Mouse (Mus musculus): ENCODE results near the gene Eva1a. TPM values are rescaled to one million over a fixed set of nuclear protein-coding genes. Genes with fewer than 3 reads are reported as not detected.

Gene Eva1a
- polyA plus RNA-seq, 1 experiment from 2014 or later, result 44.7 TPM

DNA sequence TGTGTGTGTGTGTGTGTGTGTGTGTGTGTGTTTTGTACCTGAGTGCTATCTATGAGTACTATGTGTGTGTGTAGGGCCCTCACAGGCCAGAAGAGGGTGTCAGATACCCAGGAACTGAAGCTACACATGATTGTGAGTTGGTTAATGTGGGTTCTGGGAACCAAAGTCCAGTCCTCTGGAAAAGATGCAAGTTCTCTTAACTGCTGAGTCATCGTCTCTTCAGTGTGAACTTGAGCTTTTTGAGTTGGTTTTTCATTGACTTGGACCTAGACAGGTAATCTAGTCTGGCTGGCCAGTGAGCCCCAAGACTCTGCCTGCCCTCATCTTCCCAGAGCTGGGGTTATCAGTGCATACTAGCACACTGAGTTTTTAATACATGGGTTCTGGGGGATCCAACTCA lies 70.3 kb downstream of the Eva1a start:
- Histone ChIP-seq H3K9me3 (no peaks in the 10 kb centered on the region), H3K36me3 (no peaks in the 10 kb centered on the region), H3K4me2 (no peak overlapping the region), H3K27me3 (no peaks in the 10 kb centered on the region), H3K4me1 (peaks cover 8% of the 10 kb centered on the region; the same call in 1 of the 2 replicates), H3K27ac (peak overlapping the region; percentile 89), H3K9ac (no peak overlapping the region), H3K4me3 (no peak overlapping the region)
- WGBS, result 80% methylated on average over 1 of the region's 1 CpGs
- ATAC-seq (ENCODE audit: borderline replicate concordance, extremely low read depth, low FRiP score, low TSS enrichment), result no peak; the same call in 1 of the 2 replicates

DNA sequence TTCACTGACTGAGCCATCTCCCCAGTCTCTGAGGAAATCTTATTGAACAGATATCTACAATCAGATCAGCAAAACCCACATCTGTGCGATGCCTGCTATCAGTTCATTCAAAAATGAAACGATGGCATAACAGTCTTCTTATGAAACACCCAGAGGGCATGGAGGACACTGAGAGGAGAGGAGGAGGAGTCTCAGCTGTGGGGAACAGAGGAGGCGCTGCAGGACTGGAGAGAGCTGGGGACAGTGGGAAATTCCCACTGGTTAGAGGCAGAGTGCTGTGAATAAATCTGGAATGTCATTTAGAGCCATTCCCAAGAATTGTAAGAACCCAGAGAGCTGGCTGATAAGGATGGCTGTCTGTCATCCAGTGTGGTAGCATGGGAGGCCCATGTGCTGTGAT lies 70.7 kb downstream of the Eva1a start:
- Histone ChIP-seq H3K9me3 (no peaks in the 10 kb centered on the region), H3K4me3 (no peak overlapping the region), H3K27me3 (no peaks in the 10 kb centered on the region), H3K9ac (no peak overlapping the region), H3K27ac (peak overlapping the region; percentile 89), H3K36me3 (no peaks in the 10 kb centered on the region), H3K4me1 (peaks cover 8% of the 10 kb centered on the region; the same call in 1 of the 2 replicates), H3K4me2 (no peak overlapping the region)
- ATAC-seq (ENCODE audit: borderline replicate concordance, extremely low read depth, low FRiP score, low TSS enrichment), result peak; percentile 74
- 42% methylated on average over 3 of the region's 3 CpGs for WGBS

- H3K4me3 ChIP-seq, result no peak overlapping the region
- 39% methylated on average over 14 of the region's 14 CpGs for WGBS
- no peaks in the 10 kb centered on the region for H3K9me3 ChIP-seq
- ATAC-seq (ENCODE audit: borderline replicate concordance, extremely low read depth, low FRiP score, low TSS enrichment), result peak; percentile 78; the same call in 1 of the 2 replicates
- peaks cover 8% of the 10 kb centered on the region; the same call in 1 of the 2 replicates for H3K4me1 ChIP-seq
- no peak overlapping the region for H3K9ac ChIP-seq
- peak overlapping the region; percentile 89 for H3K27ac ChIP-seq
- H3K4me2 ChIP-seq, result 0 out of 2 replicates have a peak overlapping the region, but pooled peaks have one; percentile 16
- H3K36me3 ChIP-seq, result no peaks in the 10 kb centered on the region
- H3K27me3 ChIP-seq, result no peaks in the 10 kb centered on the region
Measured at GRCm38 (mm10) chr6:82112127-82113090, 71.6 kb downstream of the Eva1a start.

GRCm38 (mm10) chr6:82115335-82115965 lies 74.6 kb downstream of the Eva1a start:
- Histone ChIP-seq H3K4me3 (no peak overlapping the region), H3K9ac (no peak overlapping the region), H3K4me1 (peaks cover 6% of the 10 kb centered on the region; the same call in 1 of the 2 replicates), H3K27me3 (no peaks in the 10 kb centered on the region), H3K9me3 (no peaks in the 10 kb centered on the region), H3K27ac (no peak overlapping the region), H3K4me2 (no peak overlapping the region), H3K36me3 (no peaks in the 10 kb centered on the region)
- WGBS, result 26% methylated on average over 3 of the region's 3 CpGs
- ATAC-seq (ENCODE audit: borderline replicate concordance, extremely low read depth, low FRiP score, low TSS enrichment), result no peak

GRCm38 (mm10) chr6:82116176-82116575 lies 75.3 kb downstream of the Eva1a start:
- H3K9ac ChIP-seq, result no peak overlapping the region
- ATAC-seq (ENCODE audit: borderline replicate concordance, extremely low read depth, low FRiP score, low TSS enrichment), result no peak

DNA sequence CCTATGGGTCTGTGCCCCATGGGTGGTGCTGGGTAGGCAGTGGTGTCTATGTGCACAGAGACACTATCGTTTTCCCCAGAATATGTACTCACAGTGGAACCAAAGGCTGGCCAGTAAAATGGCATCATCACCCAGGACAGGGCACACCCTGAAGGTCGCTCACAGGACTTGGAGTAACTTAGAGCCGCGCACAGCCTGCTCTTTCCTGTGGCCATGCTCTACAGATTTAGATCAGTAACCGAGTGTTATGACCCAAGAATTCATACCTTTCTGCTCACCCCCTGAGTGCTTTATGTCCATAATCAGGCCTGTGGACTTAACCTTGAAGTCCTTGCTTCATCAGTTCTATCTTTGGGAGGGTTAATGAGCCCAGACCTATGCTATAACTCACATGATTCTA lies 77.0 kb downstream of the Eva1a start:
- H3K4me1 ChIP-seq, result peaks cover 4% of the 10 kb centered on the region; the same call in 1 of the 2 replicates
- no peak overlapping the region for H3K4me3 ChIP-seq
- H3K9ac ChIP-seq, result no peak overlapping the region
- H3K27ac ChIP-seq, result no peak overlapping the region
- ATAC-seq (ENCODE audit: borderline replicate concordance, extremely low read depth, low FRiP score, low TSS enrichment), result no peak
- H3K4me2 ChIP-seq, result no peak overlapping the region
- H3K27me3 ChIP-seq, result no peaks in the 10 kb centered on the region
- 89% methylated on average over 5 of the region's 5 CpGs for WGBS
- H3K36me3 ChIP-seq, result no peaks in the 10 kb centered on the region
- no peaks in the 10 kb centered on the region for H3K9me3 ChIP-seq

More at GRCm38 (mm10) chr6:82116176-82116575, 75.3 kb downstream of the Eva1a start:
- H3K27me3 ChIP-seq, result no peaks in the 10 kb centered on the region
- H3K27ac ChIP-seq, result no peak overlapping the region
- H3K4me1 ChIP-seq, result peaks cover 6% of the 10 kb centered on the region; the same call in 1 of the 2 replicates
- WGBS, result 51% methylated on average over 3 of the region's 3 CpGs
- no peak overlapping the region for H3K4me2 ChIP-seq
- no peaks in the 10 kb centered on the region for H3K36me3 ChIP-seq
- no peaks in the 10 kb centered on the region for H3K9me3 ChIP-seq
- H3K4me3 ChIP-seq, result no peak overlapping the region

GRCm38 (mm10) chr6:82119322-82120162 lies 78.7 kb downstream of the Eva1a start:
- Histone ChIP-seq H3K9me3 (no peaks in the 10 kb centered on the region), H3K27me3 (no peaks in the 10 kb centered on the region), H3K27ac (no peak overlapping the region), H3K9ac (peak overlapping the region; percentile 16; the same call in 1 of the 2 replicates), H3K4me2 (peak overlapping the region; percentile 44), H3K4me3 (peak overlapping the region; percentile 25), H3K36me3 (no peaks in the 10 kb centered on the region), H3K4me1 (no peaks in the 10 kb centered on the region)
- WGBS, result 13% methylated on average over 16 of the region's 16 CpGs
- peak; percentile 85 for ATAC-seq (ENCODE audit: borderline replicate concordance, extremely low read depth, low FRiP score, low TSS enrichment)

- Histone ChIP-seq H3K27me3 (no peaks in the 10 kb centered on the region), H3K27ac (no peak overlapping the region), H3K4me2 (no peak overlapping the region), H3K4me3 (no peak overlapping the region), H3K9ac (no peak overlapping the region), H3K36me3 (no peaks in the 10 kb centered on the region), H3K9me3 (no peaks in the 10 kb centered on the region), H3K4me1 (0 out of 2 replicates have a peak, but pooled peaks cover 4% of the 10 kb centered on the region)
- ATAC-seq (ENCODE audit: borderline replicate concordance, extremely low read depth, low FRiP score, low TSS enrichment), result no peak
- 72% methylated on average over 2 of the region's 2 CpGs for WGBS
Measured at GRCm38 (mm10) chr6:82125134-82125533, 84.3 kb downstream of the Eva1a start.

DNA sequence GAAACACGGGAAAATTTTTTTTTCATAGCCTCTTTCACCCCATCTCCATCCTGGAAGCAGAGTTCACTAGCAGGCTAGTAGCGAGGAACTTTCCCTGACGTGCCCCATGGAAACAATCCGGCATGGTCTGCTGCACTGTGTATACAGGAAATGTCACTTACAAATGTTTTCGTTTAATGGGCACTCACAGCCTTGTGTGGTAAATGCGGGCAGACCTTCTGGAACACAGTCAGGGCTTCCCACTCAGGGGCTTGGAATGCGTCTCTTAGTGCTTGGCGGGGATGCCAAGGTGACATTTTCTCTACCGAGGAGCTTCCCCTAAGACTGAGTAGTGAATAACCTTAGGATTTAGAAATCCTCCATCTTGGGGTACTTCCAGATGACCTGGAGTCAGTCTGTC lies 87.0 kb downstream of the Eva1a start:
- Histone ChIP-seq H3K27me3 (no peaks in the 10 kb centered on the region), H3K27ac (no peak overlapping the region), H3K4me3 (no peak overlapping the region), H3K36me3 (no peaks in the 10 kb centered on the region), H3K4me1 (0 out of 2 replicates have a peak, but pooled peaks cover 7% of the 10 kb centered on the region), H3K9ac (no peak overlapping the region), H3K4me2 (no peak overlapping the region), H3K9me3 (no peaks in the 10 kb centered on the region)
- ATAC-seq (ENCODE audit: borderline replicate concordance, extremely low read depth, low FRiP score, low TSS enrichment), result peak; percentile 63; the same call in 1 of the 2 replicates
- WGBS, result 40% methylated on average over 9 of the region's 9 CpGs

DNA sequence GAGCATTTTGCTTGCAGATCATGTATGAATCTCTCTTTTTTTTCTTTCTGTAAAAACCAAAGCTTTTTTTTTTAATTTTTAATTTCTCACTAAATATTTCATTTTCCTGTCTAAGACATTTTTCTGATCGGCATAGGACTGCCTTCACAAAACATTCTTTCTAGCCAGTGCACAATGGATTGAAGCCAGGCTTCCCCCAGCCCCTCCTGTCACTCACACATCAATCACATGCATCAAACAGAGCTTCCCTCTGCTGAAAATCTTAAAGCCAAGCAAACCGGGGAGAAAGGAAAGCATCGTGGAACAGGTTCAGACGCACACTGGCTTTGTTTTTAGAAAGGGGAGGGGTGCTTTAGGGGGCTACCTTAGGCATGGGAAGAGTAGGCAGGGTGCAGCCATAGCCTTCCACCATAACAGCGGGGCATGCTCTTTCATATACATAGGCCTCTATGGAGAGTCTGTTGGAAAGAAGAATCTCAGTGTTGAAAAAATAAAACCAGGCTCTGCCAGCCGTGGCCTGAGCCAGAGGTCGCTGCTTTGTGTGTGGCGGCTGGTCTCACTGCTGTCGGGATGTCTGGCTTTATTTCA lies 88.9 kb downstream of the Eva1a start:
- Histone ChIP-seq H3K4me1 (0 out of 2 replicates have a peak, but pooled peaks cover 12% of the 10 kb centered on the region), H3K27me3 (no peaks in the 10 kb centered on the region), H3K36me3 (no peaks in the 10 kb centered on the region), H3K9ac (no peak overlapping the region), H3K27ac (0 out of 2 replicates have a peak overlapping the region, but pooled peaks have one; percentile 6), H3K9me3 (no peaks in the 10 kb centered on the region), H3K4me2 (no peak overlapping the region), H3K4me3 (no peak overlapping the region)
- WGBS, result 42% methylated on average over 9 of the region's 9 CpGs
- no peak for ATAC-seq (ENCODE audit: borderline replicate concordance, extremely low read depth, low FRiP score, low TSS enrichment)

All from lung, embryonic 15.5 days (tissue).